Mouse (Mus musculus) intestine, postnatal 0 days (tissue): ENCODE measurements around the gene Ifit2. TPM values are rescaled to one million over a fixed set of nuclear protein-coding genes. Genes with fewer than 3 reads are reported as not detected.
A peak's percentile ranks its signal among the peaks of the same experiment; 100 is the strongest.

Source experiments
- ATAC-seq: fragments of 200-750 bp; cut with Nextera tagmentation; 2 replicates; pipeline ENCODE4 v1.8.0; 2017; ENCODE audit warnings: mild to moderate bottlenecking, moderate TSS enrichment, moderate library complexity
- H3K27ac ChIP-seq: fragments of 300-500 bp; sonication (generic); 2 replicates; pipeline ENCODE4 v1.5.1; 2014; ENCODE audit warnings: mild to moderate bottlenecking, low read depth, low read length, moderate library complexity
- H3K27me3 ChIP-seq: fragments of 300-500 bp; sonication (generic); replicated peaks from 2 replicates; pipeline ENCODE4 v1.6.1; 2014; ENCODE audit warnings: low read length, mixed read lengths; ENCODE audit not compliant: control insufficient read depth, insufficient read depth
- H3K36me3 ChIP-seq: fragments of 300-500 bp; sonication (generic); 2 replicates; pipeline ENCODE4 v1.6.1; 2014; ENCODE audit warnings: mild to moderate bottlenecking, moderate library complexity; ENCODE audit not compliant: control insufficient read depth, insufficient read depth
- H3K4me1 ChIP-seq: fragments of 300-500 bp; sonication (generic); replicated peaks from 2 replicates; pipeline ENCODE4 v1.6.1; 2014; ENCODE audit warnings: antibody characterized with exemption, low read length, mixed read lengths; ENCODE audit not compliant: control insufficient read depth, insufficient read depth
- H3K4me2 ChIP-seq: fragments of 300-500 bp; sonication (generic); replicated peaks from 2 replicates; pipeline ENCODE4 v1.6.1; 2014; ENCODE audit warnings: low read depth, mild to moderate bottlenecking, moderate library complexity
- H3K4me3 ChIP-seq: fragments of 300-500 bp; sonication (generic); 2 replicates; pipeline ENCODE4 v1.5.1; 2014; ENCODE audit warnings: low read depth, low read length
- H3K9ac ChIP-seq: fragments of 300-500 bp; sonication (generic); 2 replicates; pipeline ENCODE4 v1.6.1; 2014; ENCODE audit warnings: mild to moderate bottlenecking, low read depth, low read length
- H3K9me3 ChIP-seq: fragments of 300-500 bp; sonication (generic); 2 replicates; pipeline ENCODE4 v1.6.1; 2016; ENCODE audit warnings: mixed run types; ENCODE audit not compliant: control insufficient read depth
- CTCF ChIP-seq: sonication (generic); IDR thresholded peaks from 2 replicates; pipeline ENCODE4 v1.5.1; 2016; ENCODE audit warnings: low read depth, mild to moderate bottlenecking, control low read depth, antibody characterized with exemption, moderate library complexity
- WGBS: fragments of 180-500 bp; shearing (Covaris S2); extraction: QIAGEN DNeasy Blood & Tissue Kit; methylation state at CpG from one replicate; pipeline ENCODE4 v1.1.7; 2014; 5-methylcytosine and 5-hydroxymethylcytosine counted together
- polyA plus RNA-seq: library from polyadenylated mRNA; unstranded; fragments of >200 nt; fragmentation: Nextera tagmentation; extraction: Ambion mirVana; gene quantifications from 2 replicates; pipeline ENCODE4 v1.2.1, GENCODE M21; 2015

Ifit2 gene
- polyA plus RNA-seq, 1 experiment from 2014 or later, result 15.1 TPM

GRCm38 (mm10) chr19:34532061-34532751 is 18.3 kb upstream of the Ifit2 start:
- no peak for ATAC-seq
- Histone ChIP-seq H3K4me3 (no peak overlapping the region), H3K27me3 (no peaks in the 10 kb centered on the region), H3K4me1 (no peaks in the 10 kb centered on the region), H3K9ac (no peak overlapping the region), H3K27ac (no peak overlapping the region), H3K9me3 (no peaks in the 10 kb centered on the region), H3K36me3 (no peaks in the 10 kb centered on the region), H3K4me2 (no peak overlapping the region)
- WGBS, result 83% methylated on average over 4 of the region's 4 CpGs
- TF ChIP-seq CTCF, result no peak

GRCm38 (mm10) chr19:34539422-34539821 is 11.1 kb upstream of the Ifit2 start:
- Histone ChIP-seq H3K4me3 (no peak overlapping the region), H3K4me2 (no peak overlapping the region), H3K36me3 (no peaks in the 10 kb centered on the region), H3K9ac (no peak overlapping the region), H3K9me3 (no peaks in the 10 kb centered on the region), H3K27me3 (no peaks in the 10 kb centered on the region), H3K4me1 (no peaks in the 10 kb centered on the region), H3K27ac (no peak overlapping the region)
- no peak for TF ChIP-seq CTCF
- 75% methylated on average over 1 of the region's 1 CpGs for WGBS
- no peak for ATAC-seq

GRCm38 (mm10) chr19:34546211-34546610 is 4.3 kb upstream of the Ifit2 start:
- H3K9me3 ChIP-seq, result no peaks in the 10 kb centered on the region
- no peak for TF ChIP-seq CTCF
- no peak overlapping the region for H3K27ac ChIP-seq
- H3K4me3 ChIP-seq, result no peak overlapping the region
- no peak for ATAC-seq
- H3K4me2 ChIP-seq, result no peak overlapping the region
- no peak overlapping the region for H3K9ac ChIP-seq
- WGBS, result 86% methylated on average over 4 of the region's 4 CpGs
- H3K4me1 ChIP-seq, result no peaks in the 10 kb centered on the region
- H3K36me3 ChIP-seq, result no peaks in the 10 kb centered on the region
- H3K27me3 ChIP-seq, result no peaks in the 10 kb centered on the region

- no peak; the same call in 1 of the 2 replicates for ATAC-seq
- Histone ChIP-seq H3K4me1 (peaks cover 3% of the 10 kb centered on the region; the same call in 1 of the 2 replicates), H3K4me3 (no peak overlapping the region), H3K4me2 (no peak overlapping the region), H3K9me3 (no peaks in the 10 kb centered on the region), H3K27ac (no peak overlapping the region), H3K9ac (no peak overlapping the region), H3K27me3 (no peaks in the 10 kb centered on the region), H3K36me3 (no peaks in the 10 kb centered on the region)
- 42% methylated on average over 7 of the region's 7 CpGs for WGBS
- peak; percentile 91 for TF ChIP-seq CTCF
Measured at GRCm38 (mm10) chr19:34547976-34548375, 2.5 kb upstream of the Ifit2 start.

- no peak for ATAC-seq
- H3K36me3 ChIP-seq, result no peaks in the 10 kb centered on the region
- peak overlapping the region; percentile 23 for H3K9ac ChIP-seq
- no peak overlapping the region for H3K27ac ChIP-seq
- peak overlapping the region; percentile 48 for H3K4me3 ChIP-seq
- no peak for TF ChIP-seq CTCF
- 29% methylated on average over 4 of the region's 4 CpGs for WGBS
- H3K4me1 ChIP-seq, result peaks cover 6% of the 10 kb centered on the region; the same call in 1 of the 2 replicates
- peak overlapping the region; percentile 74 for H3K4me2 ChIP-seq
- no peaks in the 10 kb centered on the region for H3K27me3 ChIP-seq
- H3K9me3 ChIP-seq, result no peaks in the 10 kb centered on the region
Measured at GRCm38 (mm10) chr19:34550205-34550533, 325 bp upstream of the Ifit2 start.

GRCm38 (mm10) chr19:34551981-34552380 is 1.5 kb downstream of the Ifit2 start:
- 16% methylated on average over 5 of the region's 5 CpGs for WGBS
- Histone ChIP-seq H3K4me3 (0 out of 2 replicates have a peak overlapping the region, but pooled peaks have one; percentile 0), H3K27me3 (no peaks in the 10 kb centered on the region), H3K27ac (peak overlapping the region; percentile 68), H3K4me1 (peaks cover 6% of the 10 kb centered on the region; the same call in 1 of the 2 replicates), H3K9me3 (no peaks in the 10 kb centered on the region), H3K4me2 (peak overlapping the region; percentile 44), H3K36me3 (no peaks in the 10 kb centered on the region), H3K9ac (no peak overlapping the region)
- TF ChIP-seq CTCF, result no peak
- peak; percentile 48 for ATAC-seq

GRCm38 (mm10) chr19:34553021-34553420 is 2.5 kb downstream of the Ifit2 start:
- no peak for TF ChIP-seq CTCF
- Histone ChIP-seq H3K4me1 (peaks cover 6% of the 10 kb centered on the region; the same call in 1 of the 2 replicates), H3K27ac (peak overlapping the region; percentile 80), H3K27me3 (no peaks in the 10 kb centered on the region), H3K9ac (no peak overlapping the region), H3K9me3 (no peaks in the 10 kb centered on the region), H3K4me3 (no peak overlapping the region), H3K36me3 (no peaks in the 10 kb centered on the region), H3K4me2 (peak overlapping the region; percentile 33)
- no peak for ATAC-seq
- 42% methylated on average over 6 of the region's 6 CpGs for WGBS
